Mouse (Mus musculus) heart, adult 8-10 months (tissue): ENCODE measurements around the gene Ttll6. TPM values are rescaled to one million over a fixed set of nuclear protein-coding genes. Genes with fewer than 3 reads are reported as not detected.

Experiments
- DNase-seq: peaks from one replicate; pipeline ENCODE4 v3.0.0; 2022; ENCODE audit warnings: low spot score
- total RNA-seq, 4 experiments: library from RNA; stranded (reverse); gene quantifications; 2 replicates each; pipeline ENCODE4 v1.2.4; 2022

Gene Ttll6
- total RNA-seq, 4 experiments from 2014 or later, result 0.14 TPM; not detected in 3

GRCm38 (mm10) chr11:96168125-96168524 lies 34.5 kb downstream of the Ttll6 start:
- DNase-seq, result no peak

- DNase-seq, result no peak
These were observed 35.4 kb downstream of the Ttll6 start for GRCm38 (mm10) chr11:96169016-96169415.

GRCm38 (mm10) chr11:96170711-96171379 lies 37.3 kb downstream of the Ttll6 start:
- DNase-seq, result no peak

- DNase-seq, result no peak
These were observed 38.0 kb downstream of the Ttll6 start for GRCm38 (mm10) chr11:96171601-96172000.

GRCm38 (mm10) chr11:96172511-96173287 lies 39.1 kb downstream of the Ttll6 start:
- DNase-seq, result no peak

- DNase-seq, result no peak
These were observed 39.8 kb downstream of the Ttll6 start for GRCm38 (mm10) chr11:96173288-96173840.

- DNase-seq, result no peak
These were observed 41.3 kb downstream of the Ttll6 start for GRCm38 (mm10) chr11:96174881-96175280.

- DNase-seq, result no peak
These were observed 41.9 kb downstream of the Ttll6 start for GRCm38 (mm10) chr11:96175511-96175910.

GRCm38 (mm10) chr11:96175951-96176530 lies 42.5 kb downstream of the Ttll6 start:
- DNase-seq, result no peak

GRCm38 (mm10) chr11:96176841-96177240 lies 43.3 kb downstream of the Ttll6 start:
- DNase-seq, result no peak

- no peak for DNase-seq
These were observed 44.1 kb downstream of the Ttll6 start for GRCm38 (mm10) chr11:96177546-96178174.

- DNase-seq, result no peak
These were observed 44.8 kb downstream of the Ttll6 start for GRCm38 (mm10) chr11:96178356-96178755.

GRCm38 (mm10) chr11:96178911-96179503 lies 45.4 kb downstream of the Ttll6 start:
- DNase-seq, result no peak

- no peak for DNase-seq
These were observed 47.5 kb downstream of the Ttll6 start for GRCm38 (mm10) chr11:96181061-96181460.

GRCm38 (mm10) chr11:96184233-96184632 lies 50.6 kb downstream of the Ttll6 start:
- DNase-seq, result no peak

- DNase-seq, result no peak
These were observed 53.7 kb downstream of the Ttll6 start for GRCm38 (mm10) chr11:96187321-96187720.

GRCm38 (mm10) chr11:96189810-96190522 lies 56.4 kb downstream of the Ttll6 start:
- DNase-seq, result no peak

- no peak for DNase-seq
These were observed 57.5 kb downstream of the Ttll6 start for GRCm38 (mm10) chr11:96191132-96191531.

GRCm38 (mm10) chr11:96193521-96194400 lies 60.2 kb downstream of the Ttll6 start, which contains the start of gene Hoxb13:
Gene Hoxb13 (plus strand): TSS chr11:96194316.
- no peak for DNase-seq

- no peak for DNase-seq
These were observed 60.8 kb downstream of the Ttll6 start for GRCm38 (mm10) chr11:96194401-96194710.
